Mouse (Mus musculus) CH12.LX (cell line): ENCODE data around the gene Phka1. TPM values are rescaled to one million over a fixed set of nuclear protein-coding genes. Genes with fewer than 3 reads are reported as not detected.

Source experiments
- DNase-seq: peaks from one replicate; pipeline ENCODE4 v3.0.0-alpha.2; 2013; ENCODE audit errors: extremely low read depth
- H3K27ac ChIP-seq: 2 replicates; pipeline ENCODE4 v1.5.1; 2012; ENCODE audit warnings: low read depth, mild to moderate bottlenecking, control low read depth, moderate library complexity; ENCODE audit not compliant: insufficient read depth
- H3K27me3 ChIP-seq: replicated peaks from 2 replicates; pipeline ENCODE3; 2012; ENCODE audit warnings: inconsistent platforms
- H3K36me3 ChIP-seq, 2 experiments: replicated peaks in 1 of 2; 2 replicates each; pipeline versions ENCODE3 to v1.6.1; 2012; ENCODE audit warnings: inconsistent platforms in 1 of 2, low read length in 1 of 2, mild to moderate bottlenecking in 1 of 2, mixed read lengths in 1 of 2, moderate library complexity in 1 of 2; ENCODE audit not compliant: control insufficient read depth in 1 of 2, insufficient read depth in 1 of 2
- H3K4me1 ChIP-seq, 2 experiments: 2 replicates each; pipeline ENCODE4 v1.6.1; 2012; ENCODE audit warnings: inconsistent platforms in 1 of 2, moderate library complexity in 1 of 2; ENCODE audit not compliant: insufficient read depth in 2 of 2, control insufficient read depth in 1 of 2
- H3K4me2 ChIP-seq: 2 replicates; pipeline ENCODE4 v1.6.1; 2012; ENCODE audit warnings: low read depth, mild to moderate bottlenecking, control low read depth; ENCODE audit not compliant: poor library complexity, insufficient read depth, severe bottlenecking
- H3K4me3 ChIP-seq, 3 experiments: fragments of 150-350 bp in 1 of 3; sonication (generic) in 1 of 3; replicated peaks in 1 of 3; 2 replicates each; pipeline versions ENCODE3 to v1.5.1; 2011 to 2012; ENCODE audit warnings: low read depth in 2 of 3, low read length in 2 of 3, mild to moderate bottlenecking in 2 of 3, moderate library complexity in 2 of 3, control low read depth in 1 of 3, improper control_type of control experiment in 1 of 3, inconsistent platforms in 1 of 3, mixed read lengths in 1 of 3; ENCODE audit not compliant: poor library complexity in 1 of 3
- H3K79me2 ChIP-seq: replicated peaks from 2 replicates; pipeline ENCODE4 v1.6.1; 2012; ENCODE audit warnings: mild to moderate bottlenecking, moderate library complexity; ENCODE audit not compliant: control insufficient read depth, poor library complexity, insufficient read depth, severe bottlenecking; ENCODE audit errors: extremely low read depth
- H3K9ac ChIP-seq: 2 replicates; pipeline ENCODE4 v1.6.1; 2012; ENCODE audit warnings: low read depth, mild to moderate bottlenecking, control low read depth, moderate library complexity; ENCODE audit not compliant: insufficient read depth
- H3K9me3 ChIP-seq: replicated peaks from 2 replicates; pipeline ENCODE3; 2012; ENCODE audit warnings: low read length, inconsistent platforms, mixed read lengths
- BHLHE40 ChIP-seq: IDR thresholded peaks from 2 replicates; pipeline ENCODE4 v1.6.1; 2011; ENCODE audit warnings: mild to moderate bottlenecking, low read depth, low read length, improper control_type of control experiment
- CHD2 ChIP-seq: IDR thresholded peaks from 2 replicates; pipeline ENCODE4 v1.6.1; 2011; ENCODE audit warnings: low read length, improper control_type of control experiment
- CTCF ChIP-seq, 2 experiments: IDR thresholded peaks in 1 of 2; conservative IDR thresholded peaks in 1 of 2; 2 replicates each; pipeline ENCODE4 v1.5.1; 2011 to 2012; ENCODE audit warnings: low read depth in 2 of 2, low read length in 2 of 2, improper control_type of control experiment in 1 of 2, inconsistent platforms in 1 of 2, mild to moderate bottlenecking in 1 of 2, moderate library complexity in 1 of 2
- E2F4 ChIP-seq: IDR thresholded peaks from 2 replicates; pipeline ENCODE4 v1.6.1; 2011; ENCODE audit warnings: low read depth, low read length, improper control_type of control experiment; ENCODE audit not compliant: insufficient replicate concordance
- ELF1 ChIP-seq: IDR thresholded peaks from 2 replicates; pipeline ENCODE4 v1.6.1; 2014; ENCODE audit warnings: low read depth, mild to moderate bottlenecking, inconsistent platforms, low read length, improper control_type of control experiment
- EP300 ChIP-seq: IDR thresholded peaks from 2 replicates; pipeline ENCODE4 v1.6.1; 2011; ENCODE audit warnings: low read length, improper control_type of control experiment
- ETS1 ChIP-seq: conservative IDR thresholded peaks from 2 replicates; pipeline ENCODE4 v1.6.1; 2012; ENCODE audit warnings: low read depth, mild to moderate bottlenecking, inconsistent platforms, low read length, improper control_type of control experiment, moderate library complexity
- HCFC1 ChIP-seq: IDR thresholded peaks from 2 replicates; pipeline ENCODE4 v1.6.1; 2012; ENCODE audit warnings: low read depth, mild to moderate bottlenecking, inconsistent platforms, low read length, improper control_type of control experiment
- IRF4 ChIP-seq: IDR thresholded peaks from 2 replicates; pipeline ENCODE4 v1.6.1; 2014; ENCODE audit warnings: low read depth, mild to moderate bottlenecking, inconsistent platforms, low read length, improper control_type of control experiment
- JUN ChIP-seq: IDR thresholded peaks from 2 replicates; pipeline ENCODE4 v1.6.1; 2011; ENCODE audit warnings: low read depth, mild to moderate bottlenecking, low read length, improper control_type of control experiment, moderate library complexity; ENCODE audit not compliant: insufficient read depth
- KAT2A ChIP-seq: IDR thresholded peaks from 2 replicates; pipeline ENCODE4 v1.6.1; 2012; ENCODE audit warnings: low read length, improper control_type of control experiment, inconsistent platforms; ENCODE audit not compliant: insufficient replicate concordance
- MAFK ChIP-seq: IDR thresholded peaks from 2 replicates; pipeline ENCODE4 v1.6.1; 2011; ENCODE audit warnings: low read length, improper control_type of control experiment; ENCODE audit not compliant: insufficient replicate concordance
- MAZ ChIP-seq: IDR thresholded peaks from 2 replicates; pipeline ENCODE4 v1.6.1; 2012; ENCODE audit warnings: low read depth, mild to moderate bottlenecking, inconsistent platforms, low read length, improper control_type of control experiment, moderate library complexity
- MEF2A ChIP-seq: IDR thresholded peaks from 2 replicates; pipeline ENCODE4 v1.6.1; 2014; ENCODE audit warnings: low read depth, mild to moderate bottlenecking, inconsistent platforms, low read length, improper control_type of control experiment, borderline replicate concordance
- MXI1 ChIP-seq: IDR thresholded peaks from 2 replicates; pipeline ENCODE4 v1.6.1; 2011; ENCODE audit warnings: mild to moderate bottlenecking, low read depth, low read length, improper control_type of control experiment
- MYC ChIP-seq: IDR thresholded peaks from 2 replicates; pipeline ENCODE4 v1.6.1; 2011; ENCODE audit warnings: low read depth, mild to moderate bottlenecking, improper control_type of control experiment, low read length
- NELFE ChIP-seq: IDR thresholded peaks from 2 replicates; pipeline ENCODE4 v1.6.1; 2011; ENCODE audit warnings: low read depth, low read length, improper control_type of control experiment
- POLR2A ChIP-seq: IDR thresholded peaks from 2 replicates; pipeline ENCODE4 v1.6.1; 2011; ENCODE audit warnings: low read depth, mild to moderate bottlenecking, improper control_type of control experiment, low read length
- POLR2AphosphoS2 ChIP-seq: IDR thresholded peaks from 2 replicates; pipeline ENCODE4 v1.6.1; 2011; ENCODE audit warnings: low read depth, low read length, improper control_type of control experiment
- RAD21 ChIP-seq: IDR thresholded peaks from 2 replicates; pipeline ENCODE4 v1.6.1; 2011; ENCODE audit warnings: low read depth, mild to moderate bottlenecking, low read length, improper control_type of control experiment, moderate library complexity
- RCOR1 ChIP-seq: conservative IDR thresholded peaks from 2 replicates; pipeline ENCODE4 v1.6.1; 2012; ENCODE audit warnings: low read depth, mild to moderate bottlenecking, inconsistent platforms, low read length, improper control_type of control experiment
- SMC3 ChIP-seq: IDR thresholded peaks from 2 replicates; pipeline ENCODE4 v1.6.1; 2011; ENCODE audit warnings: low read depth, low read length, improper control_type of control experiment
- TBP ChIP-seq: conservative IDR thresholded peaks from 2 replicates; pipeline ENCODE4 v1.6.1; 2011; ENCODE audit warnings: low read depth, low read length, improper control_type of control experiment
- TCF12 ChIP-seq: IDR thresholded peaks from 2 replicates; pipeline ENCODE4 v1.6.1; 2014; ENCODE audit warnings: low read depth, mild to moderate bottlenecking, inconsistent platforms, low read length, improper control_type of control experiment
- UBTF ChIP-seq: IDR thresholded peaks from 2 replicates; pipeline ENCODE4 v1.6.1; 2012; ENCODE audit warnings: low read depth, mild to moderate bottlenecking, inconsistent platforms, low read length, improper control_type of control experiment, moderate library complexity
- USF2 ChIP-seq: conservative IDR thresholded peaks from 2 replicates; pipeline ENCODE4 v1.6.1; 2011; ENCODE audit warnings: low read depth, low read length, improper control_type of control experiment
- ZC3H11A ChIP-seq: IDR thresholded peaks from 2 replicates; pipeline ENCODE4 v1.6.1; 2012; ENCODE audit warnings: low read depth, mild to moderate bottlenecking, inconsistent platforms, low read length, improper control_type of control experiment
- ZKSCAN1 ChIP-seq: IDR thresholded peaks from 2 replicates; pipeline ENCODE4 v1.6.1; 2012; ENCODE audit warnings: low read depth, inconsistent platforms, low read length, improper control_type of control experiment, borderline replicate concordance
- ZNF384 ChIP-seq: IDR thresholded peaks from 2 replicates; pipeline ENCODE4 v1.6.1; 2012; ENCODE audit warnings: low read depth, low read length, improper control_type of control experiment, inconsistent platforms
- dilution Hi-C: fragments of 300-500 bp; cut with MboI; formaldehyde crosslinking; loops from 2 replicates; pipeline ENCODE4 v1.14.3; 2020; ENCODE audit warnings: low sequenced_read_pairs; ENCODE audit not compliant: extremely low pct_unique_long_range_greater_than_20kb, extremely low pct_ligation_motif_present
- in situ Hi-C: fragments of 300-500 bp; cut with MboI; formaldehyde crosslinking; loops from 3 replicates; pipeline ENCODE4 v1.14.3; 2019; ENCODE audit warnings: low sequenced_read_pairs, low pct_ligation_motif_present, low pct_unique_long_range_greater_than_20kb, mixed read lengths
- polyA plus RNA-seq: library from polyadenylated mRNA; unstranded; fragments of >175 nt; gene quantifications from 2 replicates; pipeline ENCODE4 v1.2.1, GENCODE M21; 2012; ENCODE audit warnings: low read depth; ENCODE audit not compliant: insufficient read length
- total RNA-seq, 2 experiments: library from RNA; depleted of rRNA; stranded (reverse); fragments of 300-350 nt in 1 of 2; fragments of >200 nt in 1 of 2; gene quantifications; 2 replicates each; pipeline ENCODE4 v1.2.3; 2012 to 2014

Gene Phka1
- total and polyA plus RNA-seq, 3 experiments: 2.1 to 3.9 (median 2.3) TPM

DNA sequence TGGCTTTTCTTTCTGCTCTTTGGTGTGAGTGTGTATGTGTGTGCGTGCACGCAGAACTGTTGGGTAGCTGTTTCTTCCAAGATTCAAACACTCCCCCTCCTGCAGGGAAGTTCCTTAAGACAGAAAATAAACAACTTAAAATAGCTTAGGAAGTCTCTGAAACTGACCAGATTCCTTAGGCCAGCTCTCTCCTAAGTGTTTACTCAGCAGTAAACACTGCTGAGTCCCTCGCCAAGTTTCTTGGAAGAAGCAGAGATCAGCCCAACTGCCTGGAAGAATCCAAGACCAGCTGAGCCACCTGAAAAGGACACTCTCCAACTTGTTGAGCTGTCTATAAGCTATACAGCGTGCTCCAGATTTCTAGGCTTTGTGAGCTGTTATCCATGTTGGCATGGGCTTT is 134.8 kb downstream of the Phka1 start:
- in situ Hi-C loops: no loop called here
- TF ChIP-seq MEF2A (no peak), USF2 (no peak), MAZ (no peak), IRF4 (no peak), MAFK (no peak), CHD2 (no peak), ETS1 (no peak), EP300 (no peak), MXI1 (no peak), ZC3H11A (no peak), RCOR1 (no peak), POLR2AphosphoS2 (no peak), RAD21 (no peak), HCFC1 (no peak)
- Histone ChIP-seq H3K36me3 (no peaks in the 10 kb centered on the region), H3K4me1 (no peaks in the 10 kb centered on the region), H3K27ac (no peak overlapping the region), H3K9me3 (no peaks in the 10 kb centered on the region), H3K4me2 (no peak overlapping the region), H3K4me3 (no peak overlapping the region), H3K9ac (no peak overlapping the region), H3K27me3 (no peaks in the 10 kb centered on the region), H3K79me2 (0 out of 2 replicates have a peak, but pooled peaks cover under 1% of the 10 kb centered on the region)
- no peak for DNase-seq
- dilution Hi-C loops: no loop called here

DNA sequence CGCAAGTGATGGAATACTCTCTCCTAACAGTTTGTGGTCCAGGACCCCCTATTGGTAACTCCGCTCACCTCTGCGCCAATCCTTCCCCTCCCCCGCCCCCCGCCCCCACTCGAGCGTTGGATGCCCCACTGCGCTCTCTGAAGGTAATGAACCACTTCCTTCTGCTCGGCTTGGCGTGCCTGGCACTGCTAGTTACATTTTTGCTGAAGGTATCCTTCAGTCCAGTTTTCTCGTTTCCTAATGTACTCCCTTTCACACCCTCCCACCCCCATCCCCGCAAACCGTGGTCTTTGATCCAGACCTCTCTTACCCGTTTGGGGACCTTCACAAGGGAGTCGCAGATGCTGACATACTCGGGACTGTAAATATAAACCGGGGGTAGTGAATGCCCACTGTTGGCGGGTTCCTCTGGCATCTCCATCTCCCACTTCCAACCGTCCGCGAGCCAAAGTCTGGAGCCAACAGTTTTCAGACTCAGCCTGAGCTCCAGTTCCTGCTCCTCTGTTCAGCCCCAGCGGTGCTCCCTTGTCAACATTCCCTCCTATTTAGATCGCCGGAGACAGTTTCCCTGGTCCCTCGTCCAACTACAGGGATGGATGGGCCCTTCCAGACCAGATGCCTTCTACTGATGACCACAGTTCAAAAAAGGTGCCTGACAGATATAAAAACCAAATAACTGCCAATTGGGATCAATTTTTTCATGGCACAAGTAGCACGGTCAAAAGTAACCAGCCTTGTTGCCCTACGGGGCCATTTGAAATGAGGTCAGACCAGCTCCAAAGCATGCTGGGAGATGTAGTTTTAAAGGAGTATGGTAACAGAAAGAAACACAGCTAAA is 139.2 kb downstream of the Phka1 start, which contains the start of gene Hdac8:
Gene Hdac8 (minus strand): TSS at position 716 of the 838 bp plus-strand sequence.
- Histone ChIP-seq H3K27me3 (no peaks in the 10 kb centered on the region), H3K9ac (peak within 1 kb of the TSS; percentile 96), H3K9me3 (no peaks in the 10 kb centered on the region), H3K36me3 (peaks cover 0 to 3% of the 10 kb centered on the region in 2 experiments), H3K4me1 (no peaks in the 10 kb centered on the region), H3K4me3 (peak within 1 kb of the TSS; percentile 46 to 86 (median 64)), H3K79me2 (0 out of 2 replicates have a peak, but pooled peaks cover 3% of the 10 kb centered on the region), H3K27ac (no peak within 1 kb of the TSS; the same call in 1 of the 2 replicates), H3K4me2 (peak within 1 kb of the TSS; percentile 78)
- DNase-seq: peak; percentile 49
- dilution Hi-C loops: no loop called here
- in situ Hi-C loops: no loop called here
- TF ChIP-seq IRF4 (no peak), UBTF (no peak), HCFC1 (peak; percentile 97), ZNF384 (no peak), MAFK (no peak), EP300 (no peak), RCOR1 (no peak), ZKSCAN1 (no peak), MXI1 (peak; percentile 56), POLR2A (peak; percentile 46; the same call in 1 of the 2 replicates), USF2 (no peak), NELFE (no peak), TBP (0 out of 2 replicates have a peak, but pooled peaks have one; percentile 43), SMC3 (no peak), JUN (no peak), CHD2 (peak; percentile 74), ELF1 (peak; percentile 30; the same call in 1 of the 2 replicates), E2F4 (no peak), TCF12 (peak; percentile 41; the same call in 1 of the 2 replicates), MAZ (no peak), BHLHE40 (no peak), MEF2A (no peak), MYC (no peak), CTCF (conservative IDR thresholded peaks at IDR 0.05 in 1 of 2, IDR thresholded peaks at IDR 0.05 in 1 of 2; ENCODE audit: low read depth in 2 of 2, low read length in 2 of 2) (no peak), KAT2A (peak; percentile 89; the same call in 1 of the 2 replicates)
